Mouse (Mus musculus): ENCODE measurements around the gene Dennd1b. TPM values are rescaled to one million over a fixed set of nuclear protein-coding genes. Genes with fewer than 3 reads are reported as not detected.

Gene Dennd1b
- polyA plus RNA-seq, 1 experiment from 2014 or later: 6.7 TPM

- Histone ChIP-seq H3K4me2 (replicated peaks) (no peak overlapping the region), H3K4me3 (replicated peaks) (no peak overlapping the region), H3K9me3 (replicated peaks) (no peaks in the 10 kb centered on the region), H3K9ac (no peak overlapping the region), H3K4me1 (no peaks in the 10 kb centered on the region), H3K36me3 (no peaks in the 10 kb centered on the region), H3K27ac (replicated peaks) (no peak overlapping the region), H3K27me3 (no peaks in the 10 kb centered on the region)
- ATAC-seq (ENCODE audit: insufficient number of reproducible peaks, low FRiP score, low TSS enrichment, low read depth): no peak
- 87% methylated on average over 3 of the region's 3 CpGs for WGBS
Measured at GRCm38 (mm10) chr1:139090744-139091143, 127.5 kb downstream of the Dennd1b start.

- no peak overlapping the region for H3K4me3 ChIP-seq (replicated peaks)
- 84% methylated on average over 6 of the region's 6 CpGs for WGBS
- H3K27ac ChIP-seq (replicated peaks): no peak overlapping the region
- no peak overlapping the region for H3K4me2 ChIP-seq (replicated peaks)
- no peaks in the 10 kb centered on the region for H3K27me3 ChIP-seq
- no peaks in the 10 kb centered on the region for H3K36me3 ChIP-seq
- H3K9me3 ChIP-seq (replicated peaks): no peaks in the 10 kb centered on the region
- H3K4me1 ChIP-seq: no peaks in the 10 kb centered on the region
- ATAC-seq (ENCODE audit: insufficient number of reproducible peaks, low FRiP score, low TSS enrichment, low read depth): no peak
- no peak overlapping the region for H3K9ac ChIP-seq
Measured at GRCm38 (mm10) chr1:139091701-139092100, 128.5 kb downstream of the Dennd1b start.

- H3K36me3 ChIP-seq: no peaks in the 10 kb centered on the region
- H3K27ac ChIP-seq (replicated peaks): no peak overlapping the region
- H3K4me1 ChIP-seq: no peaks in the 10 kb centered on the region
- H3K4me3 ChIP-seq (replicated peaks): no peak overlapping the region
- no peak overlapping the region for H3K9ac ChIP-seq
- H3K27me3 ChIP-seq: no peaks in the 10 kb centered on the region
- H3K9me3 ChIP-seq (replicated peaks): no peaks in the 10 kb centered on the region
- WGBS: 50% methylated on average over 10 of the region's 10 CpGs
- no peak for ATAC-seq (ENCODE audit: insufficient number of reproducible peaks, low FRiP score, low TSS enrichment, low read depth)
- no peak overlapping the region for H3K4me2 ChIP-seq (replicated peaks)
Measured at GRCm38 (mm10) chr1:139092144-139092543, 128.9 kb downstream of the Dennd1b start.

GRCm38 (mm10) chr1:139092722-139093121, 129.5 kb downstream of the Dennd1b start:
- no peak overlapping the region for H3K9ac ChIP-seq
- WGBS: 62% methylated on average over 4 of the region's 4 CpGs

GRCm38 (mm10) chr1:139096369-139096768, 133.1 kb downstream of the Dennd1b start:
- no peak for ATAC-seq (ENCODE audit: insufficient number of reproducible peaks, low FRiP score, low TSS enrichment, low read depth)
- 90% methylated on average over 6 of the region's 6 CpGs for WGBS
- H3K4me2 ChIP-seq (replicated peaks): no peak overlapping the region
- no peak overlapping the region for H3K4me3 ChIP-seq (replicated peaks)
- H3K4me1 ChIP-seq: no peaks in the 10 kb centered on the region
- no peaks in the 10 kb centered on the region for H3K27me3 ChIP-seq
- no peaks in the 10 kb centered on the region for H3K9me3 ChIP-seq (replicated peaks)
- H3K36me3 ChIP-seq: no peaks in the 10 kb centered on the region
- no peak overlapping the region for H3K9ac ChIP-seq
- H3K27ac ChIP-seq (replicated peaks): no peak overlapping the region

More at GRCm38 (mm10) chr1:139092722-139093121, 129.5 kb downstream of the Dennd1b start:
- no peak for ATAC-seq (ENCODE audit: insufficient number of reproducible peaks, low FRiP score, low TSS enrichment, low read depth)
- Histone ChIP-seq H3K9me3 (replicated peaks) (no peaks in the 10 kb centered on the region), H3K27me3 (no peaks in the 10 kb centered on the region), H3K4me3 (replicated peaks) (no peak overlapping the region), H3K4me2 (replicated peaks) (no peak overlapping the region), H3K36me3 (no peaks in the 10 kb centered on the region), H3K27ac (replicated peaks) (no peak overlapping the region), H3K4me1 (no peaks in the 10 kb centered on the region)

- no peak overlapping the region for H3K4me2 ChIP-seq (replicated peaks)
- WGBS: 92% methylated on average over 4 of the region's 4 CpGs
- ATAC-seq (ENCODE audit: insufficient number of reproducible peaks, low FRiP score, low TSS enrichment, low read depth): no peak
- H3K9me3 ChIP-seq (replicated peaks): no peaks in the 10 kb centered on the region
- no peaks in the 10 kb centered on the region for H3K4me1 ChIP-seq
- H3K36me3 ChIP-seq: no peaks in the 10 kb centered on the region; the same call in 1 of the 2 replicates
- H3K27ac ChIP-seq (replicated peaks): no peak overlapping the region
- no peak overlapping the region for H3K9ac ChIP-seq
- no peak overlapping the region for H3K4me3 ChIP-seq (replicated peaks)
- H3K27me3 ChIP-seq: no peaks in the 10 kb centered on the region
Measured at GRCm38 (mm10) chr1:139098088-139098487, 134.9 kb downstream of the Dennd1b start.

- Histone ChIP-seq H3K9ac (no peak overlapping the region), H3K4me2 (replicated peaks) (no peak overlapping the region), H3K4me1 (no peaks in the 10 kb centered on the region), H3K27me3 (no peaks in the 10 kb centered on the region), H3K4me3 (replicated peaks) (no peak overlapping the region), H3K9me3 (replicated peaks) (no peaks in the 10 kb centered on the region), H3K36me3 (peaks cover 13% of the 10 kb centered on the region; the same call in 1 of the 2 replicates), H3K27ac (replicated peaks) (no peak overlapping the region)
- WGBS: 76% methylated on average over 9 of the region's 9 CpGs
- no peak for ATAC-seq (ENCODE audit: insufficient number of reproducible peaks, low FRiP score, low TSS enrichment, low read depth)
Measured at GRCm38 (mm10) chr1:139101725-139102124, 138.5 kb downstream of the Dennd1b start.

GRCm38 (mm10) chr1:139108251-139108650, 145.0 kb downstream of the Dennd1b start:
- H3K9me3 ChIP-seq (replicated peaks): no peaks in the 10 kb centered on the region
- WGBS: 80% methylated on average over 2 of the region's 2 CpGs
- H3K36me3 ChIP-seq: peaks cover 16% of the 10 kb centered on the region

GRCm38 (mm10) chr1:139122626-139123025, 159.4 kb downstream of the Dennd1b start:
- WGBS: over 99% methylated on average over 8 of the region's 8 CpGs
- Histone ChIP-seq H3K4me3 (replicated peaks) (no peak overlapping the region), H3K27me3 (no peaks in the 10 kb centered on the region), H3K9me3 (replicated peaks) (no peaks in the 10 kb centered on the region), H3K4me1 (no peaks in the 10 kb centered on the region), H3K27ac (replicated peaks) (no peak overlapping the region), H3K4me2 (replicated peaks) (no peak overlapping the region), H3K36me3 (no peaks in the 10 kb centered on the region), H3K9ac (no peak overlapping the region)
- no peak for ATAC-seq (ENCODE audit: insufficient number of reproducible peaks, low FRiP score, low TSS enrichment, low read depth)

More at GRCm38 (mm10) chr1:139108251-139108650, 145.0 kb downstream of the Dennd1b start:
- H3K27me3 ChIP-seq: no peaks in the 10 kb centered on the region
- no peaks in the 10 kb centered on the region for H3K4me1 ChIP-seq
- no peak overlapping the region for H3K27ac ChIP-seq (replicated peaks)
- no peak overlapping the region for H3K4me3 ChIP-seq (replicated peaks)
- ATAC-seq (ENCODE audit: insufficient number of reproducible peaks, low FRiP score, low TSS enrichment, low read depth): no peak
- H3K4me2 ChIP-seq (replicated peaks): no peak overlapping the region
- no peak overlapping the region for H3K9ac ChIP-seq

GRCm38 (mm10) chr1:139139644-139140043, 176.4 kb downstream of the Dennd1b start:
- Histone ChIP-seq H3K9ac (no peak overlapping the region), H3K36me3 (no peaks in the 10 kb centered on the region), H3K27ac (replicated peaks) (no peak overlapping the region), H3K4me2 (replicated peaks) (no peak overlapping the region), H3K9me3 (replicated peaks) (no peaks in the 10 kb centered on the region), H3K4me3 (replicated peaks) (no peak overlapping the region), H3K27me3 (no peaks in the 10 kb centered on the region), H3K4me1 (no peaks in the 10 kb centered on the region)
- ATAC-seq (ENCODE audit: insufficient number of reproducible peaks, low FRiP score, low TSS enrichment, low read depth): no peak
- WGBS: 70% methylated on average over 1 of the region's 1 CpGs

GRCm38 (mm10) chr1:139145516-139145915, 182.3 kb downstream of the Dennd1b start:
- no peak for ATAC-seq (ENCODE audit: insufficient number of reproducible peaks, low FRiP score, low TSS enrichment, low read depth)
- no peak overlapping the region for H3K4me2 ChIP-seq (replicated peaks)
- 96% methylated on average over 1 of the region's 2 CpGs for WGBS

GRCm38 (mm10) chr1:139146306-139146705, 183.1 kb downstream of the Dennd1b start:
- Histone ChIP-seq H3K4me1 (no peaks in the 10 kb centered on the region), H3K9me3 (replicated peaks) (no peaks in the 10 kb centered on the region), H3K4me2 (replicated peaks) (no peak overlapping the region), H3K36me3 (no peaks in the 10 kb centered on the region), H3K4me3 (replicated peaks) (no peak overlapping the region), H3K27ac (replicated peaks) (no peak overlapping the region), H3K9ac (no peak overlapping the region), H3K27me3 (no peaks in the 10 kb centered on the region)
- ATAC-seq (ENCODE audit: insufficient number of reproducible peaks, low FRiP score, low TSS enrichment, low read depth): no peak
- WGBS: 84% methylated on average over 3 of the region's 3 CpGs

More at GRCm38 (mm10) chr1:139145516-139145915, 182.3 kb downstream of the Dennd1b start:
- Histone ChIP-seq H3K4me3 (replicated peaks) (no peak overlapping the region), H3K9me3 (replicated peaks) (no peaks in the 10 kb centered on the region), H3K27me3 (no peaks in the 10 kb centered on the region), H3K36me3 (no peaks in the 10 kb centered on the region), H3K9ac (no peak overlapping the region), H3K4me1 (no peaks in the 10 kb centered on the region), H3K27ac (replicated peaks) (no peak overlapping the region)
